ENCODE assay signal across 15 mouse cellular contexts in genomic region chr9:47229296-47229695, GRCm38 (mm10).
"Had no signal": no experiment of that assay in that cellular context is flagged by ENCODE, and none has a peak within 500 bp of the region (broad histone marks: within the 10 kb centered on the region; RNA-seq: fewer than 3 reads in every experiment).

No protein-coding gene starts in this region.

- ATAC-seq: midbrain, embryonic 13.5 days; midbrain, embryonic 15.5 days had no signal

- H3K27me3 ChIP-seq: megakaryocyte, embryonic 14.5 days; midbrain, embryonic 13.5 days; midbrain, embryonic 15.5 days; neural tube, embryonic 12.5 days; stomach, embryonic 15.5 days had no signal

- H3K4me3 ChIP-seq: megakaryocyte, embryonic 14.5 days; midbrain, embryonic 13.5 days; midbrain, embryonic 15.5 days; neural tube, embryonic 12.5 days; stomach, embryonic 15.5 days had no signal

- H3K9me3 ChIP-seq: midbrain, embryonic 13.5 days; midbrain, embryonic 15.5 days; neural tube, embryonic 12.5 days; stomach, embryonic 15.5 days had no signal

- DNase-seq: lung, adult 18-20 months; lung, embryonic 14.5 days; lung, postnatal 10 days; right cerebral cortex, postnatal 14 days; thymus, adult 2 months; thymus, postnatal 14 days; thymus, postnatal 36 days had no signal

- H3K9ac ChIP-seq: lung, embryonic 14.5 days; midbrain, embryonic 13.5 days; midbrain, embryonic 15.5 days; neural tube, embryonic 12.5 days; stomach, embryonic 15.5 days had no signal

- H3K4me1 ChIP-seq: megakaryocyte, embryonic 14.5 days; midbrain, embryonic 13.5 days; midbrain, embryonic 15.5 days; neural tube, embryonic 12.5 days; stomach, embryonic 15.5 days had no signal

- H3K4me2 ChIP-seq: lung, embryonic 14.5 days; midbrain, embryonic 11.5 days; midbrain, embryonic 13.5 days; midbrain, embryonic 15.5 days; neural tube, embryonic 12.5 days; stomach, embryonic 15.5 days had no signal

- H3K36me3 ChIP-seq: midbrain, embryonic 13.5 days; midbrain, embryonic 15.5 days; neural tube, embryonic 12.5 days; stomach, embryonic 15.5 days had no signal

- H3K27ac ChIP-seq: macrophage; midbrain, embryonic 13.5 days; midbrain, embryonic 15.5 days; neural tube, embryonic 12.5 days; stomach, embryonic 15.5 days; stomach, postnatal 0 days had no signal
